Mouse (Mus musculus): ENCODE results near the gene Pcnx. TPM values are rescaled to one million over a fixed set of nuclear protein-coding genes. Genes with fewer than 3 reads are reported as not detected.

Pcnx gene
- polyA plus RNA-seq, 1 experiment from 2014 or later, result 16.7 TPM

DNA sequence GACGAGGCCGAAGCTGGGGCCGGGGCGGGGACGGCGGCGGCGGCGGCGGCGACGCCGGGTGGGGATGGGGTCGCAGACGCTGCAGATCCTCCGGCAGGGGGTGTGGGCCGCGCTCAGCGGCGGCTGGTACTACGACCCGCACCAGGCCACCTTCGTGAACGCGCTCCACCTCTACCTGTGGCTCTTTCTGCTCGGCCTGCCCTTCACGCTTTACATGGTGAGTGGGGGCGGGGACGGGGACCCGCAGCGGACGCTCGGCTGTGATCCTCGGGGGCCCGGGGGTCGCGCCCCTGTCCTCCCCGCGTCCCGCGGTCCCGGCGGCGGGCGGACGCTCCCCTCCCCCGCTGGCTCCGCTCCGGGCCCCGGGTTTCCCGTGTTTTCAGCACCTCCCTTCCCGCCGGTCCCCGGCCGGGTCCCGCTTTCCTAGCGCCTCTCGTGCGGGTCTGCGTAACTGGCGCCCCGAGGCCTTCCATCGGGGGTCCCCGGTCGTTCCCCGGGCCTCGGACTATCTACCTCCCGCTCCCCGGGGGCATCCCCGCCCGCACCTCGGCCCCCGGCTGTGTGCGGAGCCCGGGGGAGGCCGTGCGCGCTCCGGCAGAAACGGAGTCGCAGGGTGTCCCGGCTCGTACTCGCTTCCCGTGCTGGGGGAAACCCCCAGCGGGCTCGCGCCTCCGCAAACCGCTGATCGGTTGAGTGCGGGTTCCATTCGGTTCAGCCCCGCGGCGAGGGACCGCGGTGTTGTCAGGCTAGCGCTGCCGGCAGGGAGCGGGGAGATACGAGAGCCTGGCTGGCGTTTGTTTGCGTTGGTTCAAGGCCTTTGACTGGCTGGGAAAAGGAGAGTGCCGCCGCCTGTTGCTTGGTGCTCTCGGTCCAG, 722 bp downstream of the Pcnx start:
- peak overlapping the region; percentile 67 for H3K4me2 ChIP-seq (ENCODE audit: low read depth, low read length)
- H3K9me3 ChIP-seq (ENCODE audit: control insufficient read depth, low read length), result no peaks in the 10 kb centered on the region
- peaks cover 39% of the 10 kb centered on the region for H3K4me1 ChIP-seq (ENCODE audit: control insufficient read depth, insufficient read depth, low read length)
- H3K27ac ChIP-seq (replicated peaks; ENCODE audit: low read depth, low read length), result peak overlapping the region; percentile 90
- H3K4me3 ChIP-seq (ENCODE audit: low read depth, low read length), result peak overlapping the region; percentile 98
- 0% methylated on average over 50 of the region's 107 CpGs for WGBS
- H3K36me3 ChIP-seq (ENCODE audit: control insufficient read depth, insufficient read depth, low read length), result no peaks in the 10 kb centered on the region
- DNase-seq (ENCODE audit: low spot score) (peak; percentile 65), ATAC-seq (ENCODE audit: low read depth) (peak; percentile 74)
- peak overlapping the region; percentile 95 for H3K9ac ChIP-seq (ENCODE audit: low read depth, low read length)
- H3K27me3 ChIP-seq (replicated peaks; ENCODE audit: control insufficient read depth, insufficient read depth, low read length), result no peaks in the 10 kb centered on the region

DNA sequence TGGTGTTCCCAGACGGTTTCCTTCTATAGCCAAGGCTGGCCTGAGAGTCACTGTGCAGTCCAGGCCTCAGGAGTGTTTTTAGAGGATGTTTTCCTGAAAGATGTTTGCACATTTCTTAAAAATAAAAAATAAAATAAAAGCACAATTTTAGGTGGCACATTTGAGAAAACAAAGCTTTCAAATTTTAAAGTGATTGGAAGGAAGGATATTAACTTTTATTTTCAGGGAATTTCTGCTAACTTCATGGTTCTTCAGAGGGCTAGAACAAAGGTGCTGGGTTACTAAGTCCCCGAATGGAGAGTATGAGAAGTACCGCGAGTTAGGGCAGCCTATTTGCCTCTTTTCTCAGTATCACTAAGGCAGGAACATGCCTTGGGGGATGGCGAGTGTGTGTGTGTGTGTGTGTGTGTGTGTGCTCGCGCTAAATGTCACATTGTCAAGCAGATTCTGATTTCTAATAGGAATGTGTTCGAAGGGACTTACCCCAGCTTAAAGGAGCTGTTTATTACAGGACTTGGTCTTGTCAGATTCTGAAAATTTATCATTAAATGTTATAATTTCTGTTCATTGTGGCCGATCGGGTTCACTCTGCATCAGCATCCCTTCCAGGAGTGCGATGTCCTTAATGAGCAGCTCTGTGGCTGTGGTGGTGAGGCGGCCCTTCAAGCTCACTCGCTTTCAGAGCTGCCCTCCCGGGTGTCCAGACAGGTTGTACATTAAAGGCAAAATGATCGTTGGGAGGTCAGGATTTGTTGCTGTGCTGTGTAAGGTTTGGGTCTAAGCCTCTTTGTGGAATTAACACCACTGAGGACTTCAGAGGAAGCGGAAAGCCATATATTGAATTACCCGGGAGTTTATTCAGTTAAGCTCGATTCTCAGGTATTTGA, 1.6 kb downstream of the Pcnx start:
- Histone ChIP-seq H3K4me3 (ENCODE audit: low read depth, low read length) (peak overlapping the region; percentile 98), H3K36me3 (ENCODE audit: control insufficient read depth, insufficient read depth, low read length) (no peaks in the 10 kb centered on the region), H3K4me2 (ENCODE audit: low read depth, low read length) (peak overlapping the region; percentile 67), H3K4me1 (ENCODE audit: control insufficient read depth, insufficient read depth, low read length) (peaks cover 39% of the 10 kb centered on the region), H3K9me3 (ENCODE audit: control insufficient read depth, low read length) (no peaks in the 10 kb centered on the region), H3K27ac (replicated peaks; ENCODE audit: low read depth, low read length) (peak overlapping the region; percentile 90), H3K9ac (ENCODE audit: low read depth, low read length) (peak overlapping the region; percentile 95), H3K27me3 (replicated peaks; ENCODE audit: control insufficient read depth, insufficient read depth, low read length) (no peaks in the 10 kb centered on the region)
- DNase-seq (ENCODE audit: low spot score) (no peak), ATAC-seq (ENCODE audit: low read depth) (no peak)
- WGBS, result 20% methylated on average over 18 of the region's 18 CpGs

DNA sequence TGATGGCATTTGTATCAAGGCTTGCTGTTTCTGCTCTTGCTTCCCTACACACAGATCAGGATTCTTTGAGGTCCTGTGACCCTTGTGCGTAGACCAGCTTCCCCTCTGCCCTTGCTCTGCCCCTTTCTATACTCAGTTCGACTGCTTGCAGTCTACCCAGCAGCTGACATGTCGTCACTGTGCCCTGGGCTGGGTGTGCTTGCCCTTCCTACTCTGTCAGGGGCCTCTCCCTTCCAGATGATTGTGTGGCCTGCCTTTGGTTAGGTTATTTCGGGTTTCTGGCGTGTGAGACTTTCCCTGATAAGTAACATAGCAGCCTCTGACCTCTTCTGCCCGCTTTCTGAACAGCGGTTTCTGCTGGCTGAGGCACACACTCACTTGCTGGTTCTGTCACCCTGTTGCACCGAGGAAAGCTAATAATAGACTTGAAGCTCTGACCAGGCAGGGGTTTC, 2.6 kb downstream of the Pcnx start:
- Histone ChIP-seq H3K27ac (replicated peaks; ENCODE audit: low read depth, low read length) (no peak overlapping the region), H3K4me1 (ENCODE audit: control insufficient read depth, insufficient read depth, low read length) (peaks cover 32% of the 10 kb centered on the region), H3K4me3 (ENCODE audit: low read depth, low read length) (peak overlapping the region; percentile 98), H3K9me3 (ENCODE audit: control insufficient read depth, low read length) (no peaks in the 10 kb centered on the region), H3K27me3 (replicated peaks; ENCODE audit: control insufficient read depth, insufficient read depth, low read length) (no peaks in the 10 kb centered on the region), H3K9ac (ENCODE audit: low read depth, low read length) (peak overlapping the region; percentile 95), H3K36me3 (ENCODE audit: control insufficient read depth, insufficient read depth, low read length) (no peaks in the 10 kb centered on the region), H3K4me2 (ENCODE audit: low read depth, low read length) (peak overlapping the region; percentile 67)
- 35% methylated on average over 8 of the region's 8 CpGs for WGBS
- DNase-seq (ENCODE audit: low spot score), result peak; percentile 47
- ATAC-seq (ENCODE audit: low read depth), result no peak; the same call in 1 of the 2 replicates

DNA sequence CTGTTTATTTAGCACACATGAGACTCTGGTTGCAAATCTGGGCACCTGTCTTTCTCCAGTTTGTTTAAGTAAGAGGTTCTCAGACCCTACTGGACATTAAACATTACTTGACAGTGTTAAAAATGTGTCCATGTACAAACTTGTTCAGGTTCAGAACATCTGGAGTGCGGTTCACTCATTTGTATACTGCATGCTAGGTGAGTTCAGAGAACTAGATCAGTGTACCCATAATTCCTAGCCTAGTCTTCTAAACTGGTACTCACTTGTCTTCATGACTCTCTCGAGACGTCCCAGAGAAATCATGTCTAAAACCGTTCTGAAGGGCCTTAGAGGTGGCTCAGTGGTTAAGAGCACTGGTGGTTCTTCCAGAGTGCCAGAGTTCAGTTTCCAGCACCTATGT, 4.1 kb downstream of the Pcnx start:
- H3K4me3 ChIP-seq (ENCODE audit: low read depth, low read length), result no peak overlapping the region
- H3K4me2 ChIP-seq (ENCODE audit: low read depth, low read length), result no peak overlapping the region
- no peak overlapping the region for H3K9ac ChIP-seq (ENCODE audit: low read depth, low read length)
- WGBS, result 87% methylated on average over 4 of the region's 4 CpGs
- H3K27ac ChIP-seq (replicated peaks; ENCODE audit: low read depth, low read length), result no peak overlapping the region
- no peaks in the 10 kb centered on the region for H3K9me3 ChIP-seq (ENCODE audit: control insufficient read depth, low read length)
- ATAC-seq (ENCODE audit: low read depth), result no peak
- DNase-seq (ENCODE audit: low spot score), result no peak
- H3K4me1 ChIP-seq (ENCODE audit: control insufficient read depth, insufficient read depth, low read length), result peaks cover 20% of the 10 kb centered on the region
- no peaks in the 10 kb centered on the region for H3K27me3 ChIP-seq (replicated peaks; ENCODE audit: control insufficient read depth, insufficient read depth, low read length)
- H3K36me3 ChIP-seq (ENCODE audit: control insufficient read depth, insufficient read depth, low read length), result no peaks in the 10 kb centered on the region

DNA sequence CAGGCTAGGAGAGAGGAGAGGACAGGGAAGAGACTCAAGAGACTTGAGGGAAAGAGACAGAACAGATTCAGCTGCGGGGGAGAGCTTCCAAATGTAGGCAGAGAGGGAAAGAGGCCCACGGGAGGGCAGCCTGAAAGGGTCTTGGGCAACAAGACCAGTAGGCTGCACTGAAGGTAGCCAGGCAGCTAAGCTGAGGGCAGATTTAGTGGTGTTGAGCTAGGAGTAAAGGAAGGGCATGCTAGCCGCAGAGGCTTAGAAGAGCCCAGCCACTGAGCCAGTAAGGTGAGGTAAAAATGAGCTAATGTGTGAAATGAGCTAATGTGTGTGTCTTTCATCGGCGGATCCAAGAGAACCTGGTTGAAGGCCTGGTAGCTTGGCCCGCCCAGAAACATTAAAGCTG, 5.4 kb downstream of the Pcnx start:
- ATAC-seq (ENCODE audit: low read depth), result no peak

DNA sequence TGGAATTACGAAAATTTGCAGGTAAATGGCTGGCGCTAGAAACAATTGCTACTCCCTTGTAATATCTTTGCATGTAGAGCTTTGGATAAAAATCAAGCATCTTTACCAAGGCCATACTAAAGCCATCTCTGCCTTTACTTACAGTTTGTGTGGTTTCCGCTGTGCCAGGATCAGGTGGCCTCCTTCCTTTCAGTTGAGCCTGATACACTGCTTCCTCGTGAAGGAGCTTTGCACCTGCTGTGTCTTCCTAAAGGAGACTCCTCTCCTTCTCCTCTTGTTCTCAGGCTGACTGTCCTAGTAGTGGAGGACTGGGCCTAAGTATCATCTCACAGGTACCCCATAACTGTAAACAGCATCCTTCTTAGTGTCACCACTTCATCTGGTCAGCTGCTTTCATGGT, 7.5 kb downstream of the Pcnx start:
- peaks cover 17% of the 10 kb centered on the region for H3K4me1 ChIP-seq (ENCODE audit: control insufficient read depth, insufficient read depth, low read length)
- no peak overlapping the region for H3K4me2 ChIP-seq (ENCODE audit: low read depth, low read length)
- no peaks in the 10 kb centered on the region for H3K27me3 ChIP-seq (replicated peaks; ENCODE audit: control insufficient read depth, insufficient read depth, low read length)
- no peak overlapping the region for H3K27ac ChIP-seq (replicated peaks; ENCODE audit: low read depth, low read length)
- WGBS, result 92% methylated on average over 4 of the region's 4 CpGs
- no peaks in the 10 kb centered on the region for H3K9me3 ChIP-seq (ENCODE audit: control insufficient read depth, low read length)
- DNase-seq (ENCODE audit: low spot score) (no peak), ATAC-seq (ENCODE audit: low read depth) (no peak)
- no peaks in the 10 kb centered on the region for H3K36me3 ChIP-seq (ENCODE audit: control insufficient read depth, insufficient read depth, low read length)
- H3K9ac ChIP-seq (ENCODE audit: low read depth, low read length), result no peak overlapping the region
- no peak overlapping the region for H3K4me3 ChIP-seq (ENCODE audit: low read depth, low read length)

More for the DNA sequence above, 5.4 kb downstream of the Pcnx start:
- Histone ChIP-seq H3K27ac (replicated peaks; ENCODE audit: low read depth, low read length) (no peak overlapping the region), H3K4me3 (ENCODE audit: low read depth, low read length) (no peak overlapping the region), H3K4me1 (ENCODE audit: control insufficient read depth, insufficient read depth, low read length) (peaks cover 24% of the 10 kb centered on the region), H3K4me2 (ENCODE audit: low read depth, low read length) (no peak overlapping the region), H3K9ac (ENCODE audit: low read depth, low read length) (no peak overlapping the region), H3K9me3 (ENCODE audit: control insufficient read depth, low read length) (no peaks in the 10 kb centered on the region), H3K36me3 (ENCODE audit: control insufficient read depth, insufficient read depth, low read length) (no peaks in the 10 kb centered on the region), H3K27me3 (replicated peaks; ENCODE audit: control insufficient read depth, insufficient read depth, low read length) (no peaks in the 10 kb centered on the region)
- no peak for DNase-seq (ENCODE audit: low spot score)
- 88% methylated on average over 6 of the region's 6 CpGs for WGBS

DNA sequence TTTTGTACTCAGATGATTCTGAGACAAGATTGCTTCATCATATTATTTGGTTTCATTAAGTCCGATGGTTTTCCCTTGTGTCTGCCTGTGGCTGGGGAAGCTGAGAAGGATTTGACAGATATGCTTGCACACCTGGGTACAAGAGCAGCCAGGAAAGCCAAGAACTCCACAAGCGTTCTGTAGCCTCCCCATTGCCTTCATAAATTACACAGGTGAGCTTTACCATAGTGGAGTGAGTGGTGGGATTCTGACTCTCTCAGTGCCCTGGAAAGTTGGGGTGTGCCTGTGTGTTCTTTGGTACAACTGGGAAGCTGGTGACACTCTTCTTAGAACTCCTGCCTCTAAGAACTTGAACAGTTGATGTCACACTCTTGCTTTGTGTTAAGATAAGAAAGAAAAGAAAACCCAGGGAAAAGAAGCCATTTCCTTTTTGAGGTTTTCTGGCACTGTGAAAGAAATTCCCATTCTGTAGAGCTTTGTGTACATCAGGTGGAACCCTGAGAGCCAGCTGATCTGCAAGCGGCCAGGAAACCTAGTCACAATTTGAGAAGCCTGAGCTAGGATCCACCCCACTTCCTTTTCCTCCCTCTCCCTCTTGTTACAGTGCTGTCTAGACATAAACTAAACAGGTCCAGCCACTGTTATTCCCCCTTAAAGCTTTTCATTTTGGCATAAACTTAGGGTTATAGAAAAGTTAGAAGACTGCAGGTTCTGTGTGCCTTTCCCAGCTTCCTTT, 9.6 kb downstream of the Pcnx start:
- Histone ChIP-seq H3K36me3 (ENCODE audit: control insufficient read depth, insufficient read depth, low read length) (no peaks in the 10 kb centered on the region), H3K27ac (replicated peaks; ENCODE audit: low read depth, low read length) (no peak overlapping the region; the same call in 1 of the 2 replicates), H3K4me2 (ENCODE audit: low read depth, low read length) (no peak overlapping the region), H3K27me3 (replicated peaks; ENCODE audit: control insufficient read depth, insufficient read depth, low read length) (no peaks in the 10 kb centered on the region), H3K4me3 (ENCODE audit: low read depth, low read length) (no peak overlapping the region), H3K9ac (ENCODE audit: low read depth, low read length) (no peak overlapping the region), H3K9me3 (ENCODE audit: control insufficient read depth, low read length) (no peaks in the 10 kb centered on the region), H3K4me1 (ENCODE audit: control insufficient read depth, insufficient read depth, low read length) (peaks cover 18% of the 10 kb centered on the region; the same call in 1 of the 2 replicates)
- ATAC-seq (ENCODE audit: low read depth) (no peak), DNase-seq (ENCODE audit: low spot score) (no peak)
- 57% methylated on average over 3 of the region's 3 CpGs for WGBS

DNA sequence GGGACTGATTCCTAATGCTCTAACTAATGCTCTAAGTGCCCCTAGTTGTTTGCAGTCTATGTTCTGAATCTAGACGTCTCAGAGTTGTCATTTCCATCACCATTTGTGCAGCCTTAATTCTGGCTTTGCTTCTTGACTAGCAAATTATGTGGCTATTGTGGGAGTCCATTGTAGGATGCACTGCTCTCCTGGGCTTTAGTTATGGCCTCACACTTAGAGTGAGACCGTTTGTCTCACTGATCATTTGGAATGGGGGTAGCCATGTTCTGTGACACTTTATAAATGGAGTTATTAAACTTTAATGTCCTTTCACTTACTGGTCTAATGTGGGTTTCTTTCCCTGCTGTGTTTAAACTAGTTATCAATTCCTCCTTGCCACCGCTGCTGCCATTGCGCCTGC, 13.5 kb downstream of the Pcnx start:
- Histone ChIP-seq H3K36me3 (ENCODE audit: control insufficient read depth, insufficient read depth, low read length) (no peaks in the 10 kb centered on the region), H3K9me3 (ENCODE audit: control insufficient read depth, low read length) (0 out of 2 replicates have a peak, but pooled peaks cover 1% of the 10 kb centered on the region), H3K27me3 (replicated peaks; ENCODE audit: control insufficient read depth, insufficient read depth, low read length) (no peaks in the 10 kb centered on the region), H3K4me1 (ENCODE audit: control insufficient read depth, insufficient read depth, low read length) (peaks cover 18% of the 10 kb centered on the region), H3K27ac (replicated peaks; ENCODE audit: low read depth, low read length) (no peak overlapping the region), H3K4me3 (ENCODE audit: low read depth, low read length) (no peak overlapping the region), H3K9ac (ENCODE audit: low read depth, low read length) (no peak overlapping the region), H3K4me2 (ENCODE audit: low read depth, low read length) (no peak overlapping the region)
- DNase-seq (ENCODE audit: low spot score), result no peak
- no peak for ATAC-seq (ENCODE audit: low read depth)
- 81% methylated on average over 4 of the region's 4 CpGs for WGBS
